Mouse (Mus musculus) layer of hippocampus, adult 6 months (tissue): Measurements from ENCODE around the gene Gm10392. TPM values are rescaled to one million over a fixed set of nuclear protein-coding genes. Genes with fewer than 3 reads are reported as not detected.

ENCODE experiments used
- long read RNA-seq, 2 experiments: library from polyadenylated mRNA; unstranded; transcript quantifications; one replicate each; pipeline ENCODE4 v2.0.0; 2019 to 2020
- polyA plus RNA-seq: library from polyadenylated mRNA; unstranded; fragments of <200 nt; fragmentation: Nextera tagmentation; gene quantifications from 2 replicates; pipeline ENCODE4 v1.2.3, GENCODE M21; 2021

Gene Gm10392
- not detected in 2 replicates for polyA plus RNA-seq
- long read RNA-seq, experiment 1, result 0 reads
- long read RNA-seq, experiment 2, result 0 reads

GRCm38 (mm10) chr11:77519043-77519442, at the start of gene Gm10392:
TSS of gene Gm10392 (minus strand) at chr11:77519198.

GRCm38 (mm10) chr11:77515637-77516552, 3.1 kb downstream of the Gm10392 start, which contains the start of gene Trp53i13:
TSS of gene Trp53i13 (minus strand) at chr11:77515980.

GRCm38 (mm10) chr11:77514832-77515636, 4.0 kb downstream of the Gm10392 start, which contains the start of gene Abhd15:
TSS of gene Abhd15 (plus strand) at chr11:77515121.

GRCm38 (mm10) chr11:77493512-77494343, 25.3 kb downstream of the Gm10392 start, which contains the start of gene Git1:
TSS of gene Git1 (plus strand) at chr11:77493562.

GRCm38 (mm10) chr11:77489591-77490235, 29.3 kb downstream of the Gm10392 start, which contains the start of gene Ankrd13b:
TSS of gene Ankrd13b (minus strand) at chr11:77489678.

Other genes starting within 250 kb of the Gm10392 start
- gene Coro6, start 56.8 kb downstream of the Gm10392 start, polyA plus RNA-seq, result 2.1 and 2.6 TPM in 2 replicates
- gene Ankrd13b, start 29.5 kb downstream of the Gm10392 start, polyA plus RNA-seq, result 4.7 and 5.5 TPM in 2 replicates
- 31.1 and 36.5 TPM in 2 replicates for gene Git1, start 25.6 kb downstream of the Gm10392 start, polyA plus RNA-seq
- gene Abhd15, start 4.1 kb downstream of the Gm10392 start, polyA plus RNA-seq, result 1.4 and 1.5 TPM in 2 replicates
- 12.3 and 13.9 TPM in 2 replicates for gene Trp53i13, start 3.2 kb downstream of the Gm10392 start, polyA plus RNA-seq
- gene Taok1, start 88.6 kb upstream of the Gm10392 start, polyA plus RNA-seq, result 8.7 and 18.8 TPM in 2 replicates
- gene Nufip2, start 167.0 kb upstream of the Gm10392 start, polyA plus RNA-seq, result 5.9 and 6.2 TPM in 2 replicates
- gene Cryba1, start 206.1 kb upstream of the Gm10392 start, polyA plus RNA-seq, result 0.26 TPM in 1 of 2 replicates, not detected in the other
- gene Myo18a, start 244.0 kb upstream of the Gm10392 start, polyA plus RNA-seq, result 18.8 and 20.7 TPM in 2 replicates